Mouse (Mus musculus) regulatory T cell (primary cell): ENCODE measurements at regions not wholly inside any gene's neighbourhood (a gene's known extent, or its start where the extent isn't known, plus 50 kb on each side); places are given as distances from the start of the nearest gene placed in this dataset.
"Not testable (repeated sequence)": the region's sequence is repeated elsewhere in the genome, so short reads cannot be mapped to it uniquely, and the experiment has no call there.

Experiments
- in situ Hi-C: fragments of 300-600 bp; cut with MboI, MseI; formaldehyde crosslinking; loops from one replicate; pipeline ENCODE4 v1.15.1; 2025; ENCODE audit warnings: high pct_unique_total_duplicates

- in situ Hi-C loops = not testable (repeated sequence)
Measured at GRCm38 (mm10) chr16:3513107-3513506, 77.7 kb upstream of the Olfr161 start.

- in situ Hi-C loops = loop anchor here (5.0 kb wide), 1 partner anchor 473 kb away; no protein-coding TSS in a partner anchor
Measured at GRCm38 (mm10) chr16:3530522-3530921, 60.3 kb upstream of the Olfr161 start.

- in situ Hi-C loops = loop anchor here (5.0 kb wide), 1 partner anchor 475 kb away; no protein-coding TSS in a partner anchor
Measured at GRCm38 (mm10) chr16:3532019-3532418, 58.8 kb upstream of the Olfr161 start.

GRCm38 (mm10) chr16:3532586-3532985 is 58.3 kb upstream of the Olfr161 start:
- in situ Hi-C loops = loop anchor here (5.0 kb wide), 1 partner anchor 475 kb away; no protein-coding TSS in a partner anchor
